Mouse (Mus musculus) heart, adult 2 months (tissue): ENCODE data around the gene Tmco2.

Experiments
- CTCF ChIP-seq: fragments of 200-600 bp; IDR thresholded peaks from 2 replicates; pipeline ENCODE4 v1.8.1; 2022; ENCODE audit warnings: antibody characterized with exemption, mild to moderate bottlenecking, moderate library complexity
- POLR2A ChIP-seq: fragments of 200-500 bp; IDR thresholded peaks from 2 replicates; pipeline ENCODE4 v1.6.1; 2011; ENCODE audit warnings: mild to moderate bottlenecking, low read depth, low read length, control low read depth; ENCODE audit not compliant: insufficient read depth

- TF ChIP-seq CTCF = no peak
- TF ChIP-seq POLR2A = no peak
Measured at GRCm38 (mm10) chr4:121077915-121078646, 30.9 kb downstream of the Tmco2 start.
